Mouse (Mus musculus) megakaryocyte-erythroid progenitor cell, adult 5-6 weeks (primary cell): Measurements from ENCODE around the gene Olfr1410. TPM values are rescaled to one million over a fixed set of nuclear protein-coding genes. Genes with fewer than 3 reads are reported as not detected.

Source experiments
- ATAC-seq: replicated peaks from 2 replicates; pipeline ENCODE4 v1.8.0; 2016; ENCODE audit warnings: mild to moderate bottlenecking, inconsistent platforms; ENCODE audit not compliant: severe bottlenecking, poor library complexity, low FRiP score, low TSS enrichment
- total RNA-seq, 2 experiments: library from RNA; stranded (forward) in 1 of 2; stranded (reverse) in 1 of 2; fragments of 200-1000, 215-1000 nt in 1 of 2; fragments of >200 nt in 1 of 2; fragmentation: Nextera tagmentation in 1 of 2; gene quantifications; 2 replicates each; pipeline ENCODE4 v1.2.3; 2014 to 2017

The Olfr1410 gene
- total RNA-seq, 2 experiments from 2014 or later: not detected

DNA sequence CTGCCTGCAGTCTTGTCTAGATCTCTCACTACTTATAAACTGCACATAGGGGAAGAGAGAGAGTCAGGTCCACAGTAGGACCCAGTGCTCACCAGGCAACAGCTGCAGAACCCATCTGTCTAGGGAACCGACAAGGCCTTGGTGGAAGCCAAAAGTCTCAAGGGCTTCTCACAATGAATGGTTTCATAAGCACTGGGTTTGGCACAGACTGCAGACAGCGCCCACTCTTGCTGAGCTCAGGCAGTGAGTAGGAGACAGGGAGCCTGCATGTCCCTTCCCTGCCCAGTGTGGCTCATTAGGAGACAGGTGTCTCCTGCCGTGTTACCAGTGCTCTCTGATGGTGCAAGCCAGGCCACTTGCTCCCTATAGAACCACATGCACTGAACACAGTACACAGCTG lies 32.6 kb downstream of the Olfr1410 start:
- no peak for ATAC-seq

DNA sequence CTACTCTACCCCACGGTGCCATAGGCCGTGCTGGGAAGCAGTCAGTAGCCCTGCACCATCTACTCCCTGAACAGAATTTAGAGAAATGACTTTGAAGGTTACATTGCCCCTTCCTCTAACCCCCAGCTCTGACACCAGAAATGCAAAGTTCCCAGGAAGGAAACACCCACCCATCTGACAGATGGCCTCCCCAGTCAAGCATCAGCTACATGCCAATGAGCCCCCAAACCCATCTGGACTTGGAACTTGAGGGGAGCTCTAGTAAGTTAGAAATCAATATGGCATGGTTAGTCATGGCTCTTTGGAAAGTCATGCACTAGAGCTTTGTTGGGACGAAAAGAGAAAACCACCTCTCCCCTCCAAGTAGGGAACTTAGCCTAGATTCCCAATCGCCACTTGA lies 33.2 kb downstream of the Olfr1410 start:
- ATAC-seq: no peak

DNA sequence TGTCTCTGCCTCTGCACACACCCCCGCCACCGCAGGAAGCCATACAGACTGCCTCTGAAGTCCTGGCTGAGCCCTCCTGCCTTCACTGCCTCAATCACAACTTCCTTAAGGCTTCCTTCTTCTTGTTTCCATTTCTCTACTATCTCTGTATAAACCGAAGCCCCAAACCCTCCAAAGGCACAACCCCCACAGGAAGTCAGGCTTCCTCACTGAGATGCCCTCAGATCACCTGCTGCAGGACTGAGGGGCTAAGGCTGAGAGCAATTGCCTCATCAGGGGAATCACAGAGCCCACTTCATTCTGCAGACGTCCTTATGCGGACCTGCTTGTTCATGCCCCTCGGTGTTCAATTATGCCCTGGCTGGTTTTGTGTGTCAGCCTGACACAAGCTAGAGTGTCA lies 34.8 kb downstream of the Olfr1410 start:
- no peak for ATAC-seq

DNA sequence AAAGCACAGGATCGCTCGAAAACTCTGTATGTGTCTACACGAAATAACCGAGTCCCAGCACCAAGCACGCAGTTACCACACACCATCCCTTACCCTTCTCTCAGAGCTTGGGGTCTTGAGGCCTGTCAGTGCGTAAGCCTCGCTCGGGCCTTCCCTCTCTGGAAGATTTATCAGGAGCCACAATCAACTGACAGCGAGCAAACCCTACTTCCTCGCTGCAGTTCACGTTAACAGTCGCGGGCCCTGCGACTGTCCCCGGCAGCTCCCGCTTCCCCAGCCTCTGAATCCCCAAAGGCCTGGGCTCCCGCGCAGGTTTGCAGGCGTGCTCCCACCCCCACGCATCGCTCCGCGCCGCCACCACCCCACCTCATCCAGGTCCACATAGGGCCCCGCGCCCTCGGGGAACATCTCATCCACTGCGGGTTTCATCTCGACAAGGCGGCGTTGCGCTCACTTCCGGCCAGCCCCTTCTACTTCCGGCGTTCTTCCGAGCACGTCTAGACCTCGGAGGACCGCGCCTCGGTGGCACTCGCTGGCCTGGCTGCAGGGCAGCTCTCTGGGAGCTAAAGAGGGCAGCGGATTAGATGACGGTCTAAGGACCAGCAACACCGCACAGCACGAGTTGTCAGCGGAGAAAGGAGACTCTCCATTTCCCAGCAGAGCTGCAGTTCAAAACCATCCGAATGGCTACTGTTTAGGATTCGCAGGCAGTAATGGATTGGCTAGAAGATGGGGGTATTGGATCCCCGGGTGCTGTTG lies 36.1 kb downstream of the Olfr1410 start, which contains the start of gene Cops9:
Gene Cops9 (minus strand): TSS at position 472 of the 759 bp plus-strand sequence.
- peak; percentile 95 for ATAC-seq

DNA sequence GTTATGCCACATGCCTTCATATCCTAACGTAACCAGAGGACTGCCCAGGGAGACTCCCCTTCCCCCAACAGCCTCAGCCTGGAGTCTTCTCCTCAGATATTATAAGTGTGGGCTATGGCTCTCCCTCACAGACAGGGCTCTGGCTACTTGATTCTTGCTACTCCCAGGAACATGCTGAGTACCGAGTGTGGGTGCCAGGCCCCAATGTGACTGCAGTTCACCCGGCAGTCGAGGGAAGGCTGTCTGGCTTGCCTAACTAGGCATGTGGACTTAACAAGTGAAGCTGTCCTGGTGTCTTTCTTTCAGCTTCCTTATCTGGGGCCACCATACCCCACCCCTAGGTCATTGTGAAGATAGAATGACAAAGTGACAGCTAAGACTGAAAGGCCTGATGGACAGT lies 38.1 kb downstream of the Olfr1410 start:
- no peak for ATAC-seq

DNA sequence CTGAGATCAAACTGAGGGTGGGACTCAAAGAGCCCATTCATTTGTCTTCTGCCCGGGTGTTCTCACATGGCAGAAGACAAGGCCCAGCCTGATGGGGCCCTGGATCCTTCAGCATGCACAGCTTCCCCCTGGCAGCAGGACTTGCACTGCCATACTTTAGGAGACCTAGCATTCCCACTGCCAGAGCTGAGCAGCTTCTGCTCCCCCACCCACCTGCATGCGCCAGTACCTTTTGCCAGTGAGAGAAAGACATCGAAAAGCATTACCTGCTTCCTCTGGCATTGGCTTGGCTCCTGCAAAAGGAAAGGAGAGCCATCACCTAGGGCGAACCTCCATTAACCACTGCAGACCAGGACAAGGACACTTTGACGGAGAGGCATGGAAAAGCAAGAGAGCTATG lies 39.3 kb downstream of the Olfr1410 start:
- no peak for ATAC-seq

DNA sequence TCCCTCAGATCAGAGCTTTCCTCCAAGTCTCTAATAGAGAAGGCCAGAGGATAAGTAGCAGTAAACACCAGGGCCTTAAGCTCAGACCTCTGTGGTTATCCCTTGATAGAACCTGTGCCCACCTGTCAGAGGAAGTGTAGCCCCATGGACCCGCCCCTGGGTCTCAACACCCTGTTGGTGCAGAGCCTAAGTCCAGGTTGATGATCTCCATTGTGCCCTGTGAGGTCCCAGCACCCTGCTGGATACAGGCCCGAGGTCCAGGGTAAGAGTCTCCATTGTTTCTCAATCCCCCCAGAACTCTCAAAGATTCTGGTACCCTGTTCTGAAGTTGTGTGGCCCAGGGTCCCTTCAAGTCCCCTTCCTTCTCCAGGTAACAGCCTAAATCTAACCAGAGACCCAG lies 40.5 kb downstream of the Olfr1410 start:
- no peak for ATAC-seq

DNA sequence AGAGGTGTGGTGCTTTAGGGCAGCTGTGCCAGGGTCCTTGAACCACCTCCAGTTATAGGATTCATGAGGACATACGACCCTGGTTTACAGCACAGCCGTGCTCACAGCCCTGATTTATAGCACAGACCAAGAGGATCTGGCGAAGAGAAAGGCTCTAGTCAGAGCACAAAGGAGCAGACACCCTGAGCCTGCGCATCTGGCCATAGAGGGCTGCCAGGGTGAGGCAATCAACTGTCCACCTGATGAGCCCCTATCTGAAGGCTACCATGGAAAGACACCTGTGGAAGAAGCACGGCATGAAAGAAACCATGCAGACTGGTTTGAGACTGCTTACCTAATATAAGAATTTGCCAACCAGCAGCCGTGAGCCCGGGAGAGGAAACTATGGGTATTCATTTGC lies 41.0 kb downstream of the Olfr1410 start:
- ATAC-seq: no peak

DNA sequence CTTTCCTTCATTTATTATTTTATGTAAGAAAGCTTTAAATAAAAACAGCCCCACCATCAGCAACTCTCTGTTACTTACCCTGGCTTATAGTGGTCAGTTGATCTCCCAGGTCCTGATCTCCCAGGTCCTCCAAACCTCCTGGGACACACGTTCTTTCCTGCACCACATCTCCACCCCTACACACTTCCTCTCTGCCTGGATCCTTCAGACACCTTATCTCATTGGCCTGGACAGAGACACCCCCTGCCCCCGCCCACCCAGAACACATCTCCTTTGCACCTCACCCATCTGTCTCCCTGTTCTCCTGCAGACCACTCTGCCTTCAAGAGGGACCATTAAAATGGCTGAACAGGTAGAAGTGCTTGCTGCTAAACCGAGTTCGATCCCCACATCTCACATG lies 41.4 kb downstream of the Olfr1410 start:
- no peak for ATAC-seq

DNA sequence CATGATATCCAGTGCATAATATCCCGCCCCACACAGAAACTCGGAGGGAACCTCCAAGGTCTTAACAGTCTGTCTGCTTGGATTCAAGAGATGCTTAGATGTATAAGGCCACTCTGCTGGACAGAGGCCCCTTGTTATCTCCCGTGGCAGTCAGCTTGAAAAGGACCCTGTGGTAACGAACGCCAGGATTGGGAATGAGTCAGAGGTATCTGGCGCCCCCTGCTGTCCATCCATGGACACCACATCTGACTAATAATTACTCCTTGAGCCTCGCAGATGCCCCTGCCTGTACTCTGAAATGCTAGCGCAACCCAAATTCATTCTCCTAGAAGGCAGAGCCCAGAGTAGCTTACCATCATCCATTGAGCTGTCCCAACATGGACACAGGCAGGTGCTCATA lies 42.2 kb downstream of the Olfr1410 start:
- peak; percentile 74 for ATAC-seq

DNA sequence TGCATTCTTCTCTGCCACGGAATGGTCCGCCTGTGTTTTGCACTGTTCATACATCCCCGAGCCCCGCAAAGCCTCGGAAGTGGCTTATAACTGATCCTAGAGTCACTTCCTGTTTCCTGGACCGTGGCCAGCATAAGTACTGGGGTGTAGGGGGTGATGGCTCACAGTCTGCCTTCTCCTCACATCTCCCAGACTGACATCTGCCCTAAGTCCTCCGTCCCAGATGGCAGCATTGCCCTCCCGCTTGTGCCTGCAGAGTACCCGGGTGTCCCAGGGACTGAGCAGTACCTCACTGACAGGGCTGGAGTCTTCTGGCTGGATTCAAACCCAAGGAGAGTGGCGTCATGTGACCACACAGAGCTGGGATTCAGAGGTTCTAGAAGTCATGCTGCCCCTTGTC lies 42.6 kb downstream of the Olfr1410 start:
- ATAC-seq: peak; percentile 32

DNA sequence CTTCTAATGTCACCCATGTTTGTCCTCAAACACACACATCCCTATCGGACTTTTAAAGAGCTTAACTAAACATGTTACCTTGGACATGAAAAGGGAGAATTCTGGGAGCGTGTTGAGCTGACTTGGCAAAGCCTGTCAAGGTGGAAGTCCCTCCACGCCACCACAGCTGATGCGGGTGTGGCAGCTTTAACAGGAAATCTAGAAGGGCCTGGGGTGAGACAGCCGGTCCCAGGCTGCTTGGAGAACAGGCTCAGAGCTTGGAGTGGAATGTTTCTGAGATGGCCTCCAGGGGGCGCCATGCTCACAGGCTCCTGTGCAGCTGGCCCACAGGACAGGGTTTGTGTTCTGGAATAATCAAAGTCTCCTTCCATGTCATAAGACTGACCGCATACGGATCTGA lies 43.1 kb downstream of the Olfr1410 start, which contains the start of gene Otos:
Gene Otos (minus strand): TSS at position 169 of the 400 bp plus-strand sequence.
- peak; percentile 71 for ATAC-seq

DNA sequence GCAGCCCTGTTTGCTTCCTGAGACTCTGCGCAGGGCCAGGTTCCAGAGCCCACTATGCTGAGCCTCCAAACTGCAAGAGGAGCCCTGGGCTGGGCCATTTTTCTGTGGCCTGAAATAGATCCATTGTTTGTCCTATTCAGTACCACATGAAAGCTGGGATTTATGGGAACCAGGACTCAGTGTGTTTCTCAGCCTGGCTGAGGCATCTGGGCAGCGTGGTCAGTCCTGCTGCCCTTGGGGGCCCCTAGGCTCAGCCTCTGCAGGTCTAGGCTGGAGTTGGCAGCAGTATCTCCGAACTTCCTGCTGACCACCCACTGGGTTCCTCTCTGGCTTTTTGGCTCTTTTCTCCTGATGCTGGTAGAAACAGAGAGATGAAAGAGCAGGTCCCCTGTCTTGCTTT lies 45.9 kb downstream of the Olfr1410 start:
- ATAC-seq: no peak

DNA sequence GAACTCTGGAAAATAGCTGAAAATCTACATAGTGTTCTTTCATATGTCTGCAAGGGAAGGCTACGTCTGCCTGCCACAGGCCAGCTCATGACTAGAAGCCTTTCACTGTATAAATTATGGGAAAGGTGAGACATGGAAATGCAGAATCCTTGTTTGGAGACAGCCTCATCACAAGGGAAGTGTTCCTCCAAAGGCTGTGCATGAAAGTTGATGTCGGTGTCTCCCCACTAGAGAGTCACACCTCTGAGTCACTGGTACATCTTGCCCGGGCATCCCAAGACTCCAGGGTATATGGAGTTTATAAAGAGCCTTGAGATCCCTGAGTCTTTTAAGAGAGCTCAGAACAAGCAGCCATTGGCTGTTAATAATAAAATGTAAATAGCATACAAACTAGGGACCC lies 47.6 kb downstream of the Olfr1410 start:
- no peak for ATAC-seq

DNA sequence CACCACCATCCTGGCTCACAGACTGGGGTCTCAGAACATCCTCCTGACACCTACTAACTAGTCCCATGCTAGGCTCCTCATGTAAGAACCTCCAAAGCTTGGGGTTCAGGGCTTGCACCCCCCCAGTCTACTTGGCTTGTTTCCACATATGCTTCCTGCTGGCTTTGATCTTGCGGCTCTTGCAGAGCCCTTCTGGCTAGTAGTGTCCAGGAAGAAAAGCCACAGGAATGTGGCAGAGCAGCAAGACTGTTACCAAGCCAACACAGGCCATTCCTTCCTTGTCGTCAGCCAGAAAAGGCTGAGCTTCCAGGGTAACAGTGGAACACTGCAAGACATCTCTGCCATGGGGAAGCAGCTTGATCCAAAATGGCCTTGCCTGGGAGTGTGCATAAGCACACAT lies 49.1 kb downstream of the Olfr1410 start:
- no peak for ATAC-seq

DNA sequence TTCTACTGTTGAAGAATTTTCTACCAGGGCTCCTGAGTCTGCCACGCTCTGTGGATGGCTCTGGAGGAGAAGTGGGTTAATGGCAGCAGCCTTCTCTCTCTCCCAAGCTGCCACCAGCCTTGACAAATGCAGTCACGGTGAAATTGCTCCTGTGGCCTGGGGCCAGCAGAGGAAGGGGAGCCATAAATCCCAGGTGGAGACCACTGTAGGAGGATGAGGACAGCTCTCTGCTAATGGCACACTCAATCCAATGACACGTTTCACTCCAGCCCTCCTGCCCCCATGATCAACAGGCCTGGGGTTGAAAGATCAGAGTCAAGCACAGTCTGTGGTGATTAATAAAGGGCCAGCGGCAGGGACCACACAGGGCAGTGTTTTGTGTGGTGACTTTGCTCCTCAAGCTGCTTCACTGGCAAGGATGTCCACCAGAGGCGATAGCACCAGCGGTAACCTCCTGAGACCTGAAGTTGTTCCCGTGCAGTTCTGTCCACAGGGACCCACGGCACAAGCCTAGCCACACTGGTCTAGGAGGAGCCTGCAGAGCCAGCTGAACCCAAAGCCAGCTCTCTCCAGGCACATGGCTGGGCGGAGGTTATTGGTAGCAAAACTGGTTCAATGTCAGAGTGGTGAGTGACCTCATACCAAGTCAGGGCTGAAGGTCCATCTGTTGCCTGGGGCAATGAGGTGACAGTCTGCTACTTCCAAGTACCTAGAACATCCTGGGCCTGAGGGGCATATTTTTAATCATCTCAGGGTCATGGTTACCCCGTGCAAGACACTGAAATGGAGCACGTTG lies 51.6 kb downstream of the Olfr1410 start:
- no peak for ATAC-seq

DNA sequence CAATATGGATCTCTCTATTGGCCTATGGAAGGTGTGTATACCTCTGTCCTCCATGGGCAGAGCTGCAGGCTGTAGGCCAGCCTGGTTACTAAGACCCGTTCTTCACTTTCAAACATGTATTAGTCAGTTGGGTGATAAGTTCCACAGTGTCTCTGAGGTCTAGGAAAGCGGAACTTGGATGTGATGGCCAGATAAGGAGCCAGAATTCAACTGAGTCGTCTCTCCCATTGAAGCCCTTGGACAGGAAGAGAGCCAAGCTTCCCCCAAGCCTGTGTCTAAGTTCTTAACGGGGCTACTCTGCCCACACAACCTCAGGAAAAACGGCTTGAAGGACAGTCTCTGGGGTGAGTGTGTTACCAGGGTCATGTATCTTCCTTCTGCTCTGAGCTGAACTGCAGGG lies 53.8 kb downstream of the Olfr1410 start:
- peak; percentile 60; the same call in 1 of the 2 replicates for ATAC-seq
